Mouse (Mus musculus) CD4-positive, CD25-positive, alpha-beta regulatory T cell (primary cell): Measurements from ENCODE around the gene Mtr. TPM values are rescaled to one million over a fixed set of nuclear protein-coding genes. Genes with fewer than 3 reads are reported as not detected.

Source experiments
- polyA plus RNA-seq: library from polyadenylated mRNA; unstranded; fragments of 100-300 nt; shearing (Covaris generic); gene quantifications from one replicate; pipeline ENCODE4 v1.2.1, GENCODE M21; 2017

Gene Mtr
- 27.4 TPM for polyA plus RNA-seq

GRCm38 (mm10) chr13:12257391-12258380 lies at the start of gene Mtr:
Mtr (minus strand) TSS chr13:12258113.

Other genes starting within 250 kb of the Mtr start
- 3.0 TPM for gene Ryr2, start 151.2 kb downstream of the Mtr start, polyA plus RNA-seq
- 10.5 TPM for gene Actn2, start 82.6 kb upstream of the Mtr start, polyA plus RNA-seq
- gene Heatr1, start 136.9 kb upstream of the Mtr start, polyA plus RNA-seq: 55.7 TPM
- 71.7 TPM for gene Lgals8, start 206.8 kb upstream of the Mtr start, polyA plus RNA-seq